Mouse (Mus musculus): ENCODE data around the gene Gys1.
A peak's percentile ranks its signal among the peaks of the same experiment; 100 is the strongest.

DNA sequence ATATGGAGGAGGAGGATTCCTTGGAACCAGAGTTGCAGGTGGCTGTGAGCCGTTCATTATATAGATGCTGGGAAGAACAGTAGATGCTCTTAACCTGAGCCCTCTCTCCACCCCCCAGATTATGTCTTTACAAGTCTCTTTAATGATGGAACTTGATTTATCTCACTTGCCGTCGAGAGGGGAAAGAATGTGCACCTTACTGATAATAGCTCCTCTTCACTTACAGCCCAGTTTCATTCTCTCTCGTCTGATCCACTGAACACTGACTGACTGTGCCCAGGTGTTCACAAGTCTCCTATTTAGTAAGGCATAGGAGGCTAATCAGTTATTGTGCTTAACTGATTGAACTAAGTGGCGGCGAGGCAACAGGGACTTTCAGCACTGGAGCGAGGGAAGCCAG, 54.9 kb downstream of the Gys1 start:
- TF ChIP-seq CTCF (IDR thresholded peaks at IDR 0.05; ENCODE audit: low read depth) (no peak), EP300 (IDR thresholded peaks at IDR 0.05; ENCODE audit: low read depth) (peak; percentile 67)
